Mouse (Mus musculus): ENCODE data around the gene Lrrc20. TPM values are rescaled to one million over a fixed set of nuclear protein-coding genes. Genes with fewer than 3 reads are reported as not detected.
"Not testable (repeated sequence)": the region's sequence is repeated elsewhere in the genome, so short reads cannot be mapped to it uniquely, and the experiment has no call there.

Gene Lrrc20
- polyA plus RNA-seq, 1 experiment from 2014 or later, result 5.8 TPM

DNA sequence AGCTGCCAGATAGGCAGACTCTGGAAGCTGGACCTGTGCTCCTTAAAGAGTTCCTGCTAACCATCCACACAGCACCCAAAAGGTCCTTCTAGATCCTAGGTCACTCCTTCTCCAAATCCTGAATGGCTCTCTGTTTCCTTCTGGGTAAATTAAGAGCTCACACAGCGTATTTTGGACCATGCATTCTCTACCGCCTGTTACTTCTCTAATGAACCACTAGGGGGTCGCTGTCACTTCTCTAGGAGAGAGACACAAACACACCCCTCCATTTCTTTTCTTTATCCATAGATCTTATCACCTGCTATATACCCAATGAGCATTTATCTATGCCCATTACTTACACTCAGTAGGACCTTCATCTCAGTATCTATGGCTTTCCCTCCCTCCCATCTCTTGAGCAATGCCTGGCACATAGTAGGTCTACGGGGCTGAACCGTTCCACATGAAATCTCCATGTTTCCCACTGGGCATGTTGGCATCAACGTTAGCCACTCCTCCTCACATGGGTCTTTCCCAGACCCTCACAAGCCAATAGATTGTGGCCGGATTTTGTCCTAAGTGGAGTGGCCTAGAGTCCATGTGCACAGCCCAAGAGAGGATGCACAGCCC, 111.7 kb downstream of the Lrrc20 start:
- no peak overlapping the region for H3K4me3 ChIP-seq (ENCODE audit: low read length)
- WGBS, result 80% methylated on average over 7 of the region's 7 CpGs
- 0 out of 2 replicates have a peak, but pooled peaks cover 2% of the 10 kb centered on the region for H3K4me1 ChIP-seq (ENCODE audit: control insufficient read depth, insufficient read depth, low read length)
- no peaks in the 10 kb centered on the region for H3K27me3 ChIP-seq (replicated peaks; ENCODE audit: control insufficient read depth, insufficient read depth, low read length)
- no peak overlapping the region for H3K9ac ChIP-seq (ENCODE audit: low read depth, low read length)
- H3K9me3 ChIP-seq (ENCODE audit: control insufficient read depth, low read length), result no peaks in the 10 kb centered on the region
- no peak overlapping the region for H3K4me2 ChIP-seq (ENCODE audit: low read depth, low read length)
- no peak for ATAC-seq
- no peak overlapping the region for H3K27ac ChIP-seq (ENCODE audit: low read length)
- no peaks in the 10 kb centered on the region for H3K36me3 ChIP-seq (ENCODE audit: control insufficient read depth, insufficient read depth, low read length)

- Histone ChIP-seq H3K36me3 (ENCODE audit: control insufficient read depth, insufficient read depth, low read length) (no peaks in the 10 kb centered on the region), H3K4me2 (ENCODE audit: low read depth, low read length) (no peak overlapping the region), H3K9me3 (ENCODE audit: control insufficient read depth, low read length) (no peaks in the 10 kb centered on the region), H3K27me3 (replicated peaks; ENCODE audit: control insufficient read depth, insufficient read depth, low read length) (peaks cover 9% of the 10 kb centered on the region), H3K4me1 (ENCODE audit: control insufficient read depth, insufficient read depth, low read length) (peaks cover 6% of the 10 kb centered on the region; the same call in 1 of the 2 replicates), H3K4me3 (ENCODE audit: low read length) (no peak overlapping the region), H3K9ac (ENCODE audit: low read depth, low read length) (no peak overlapping the region), H3K27ac (ENCODE audit: low read length) (no peak overlapping the region)
- no peak for ATAC-seq
- 62% methylated on average over 7 of the region's 7 CpGs for WGBS
Measured at GRCm38 (mm10) chr10:61597991-61598390, 122.4 kb downstream of the Lrrc20 start.

DNA sequence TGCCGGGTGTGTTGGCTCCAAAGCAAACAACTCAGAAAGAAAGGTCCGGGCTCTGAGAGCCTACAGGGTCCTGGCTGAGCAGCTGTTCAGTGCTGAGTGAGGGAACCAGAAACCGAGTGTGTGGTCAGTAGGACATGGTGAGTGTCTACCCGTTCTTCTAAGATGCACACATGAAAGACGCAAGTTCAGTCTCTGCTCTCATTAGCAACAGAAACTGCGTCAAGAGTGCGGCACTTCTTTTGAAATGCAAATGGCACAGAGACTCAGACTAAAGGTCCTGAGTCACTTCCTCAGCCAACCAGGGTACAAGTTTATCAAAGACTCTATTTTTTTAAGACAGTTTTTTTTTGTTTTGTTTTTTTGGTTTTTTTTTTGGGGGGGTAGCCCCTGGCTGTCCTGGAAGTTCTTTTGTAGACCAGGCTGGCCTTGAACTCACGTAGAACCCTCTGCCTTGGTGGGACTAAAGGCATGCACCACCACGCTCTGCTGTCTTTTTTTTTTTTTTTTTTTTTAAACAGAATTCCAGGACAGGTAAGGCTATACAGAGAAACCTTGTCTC, 124.0 kb downstream of the Lrrc20 start:
- peaks cover 6% of the 10 kb centered on the region; the same call in 1 of the 2 replicates for H3K4me1 ChIP-seq (ENCODE audit: control insufficient read depth, insufficient read depth, low read length)
- H3K9me3 ChIP-seq (ENCODE audit: control insufficient read depth, low read length), result no peaks in the 10 kb centered on the region
- no peak overlapping the region for H3K9ac ChIP-seq (ENCODE audit: low read depth, low read length)
- H3K27ac ChIP-seq (ENCODE audit: low read length), result no peak overlapping the region
- no peak overlapping the region for H3K4me3 ChIP-seq (ENCODE audit: low read length)
- WGBS, result 75% methylated on average over 9 of the region's 9 CpGs
- no peak for ATAC-seq
- H3K36me3 ChIP-seq (ENCODE audit: control insufficient read depth, insufficient read depth, low read length), result no peaks in the 10 kb centered on the region
- H3K4me2 ChIP-seq (ENCODE audit: low read depth, low read length), result no peak overlapping the region
- peaks cover 7% of the 10 kb centered on the region for H3K27me3 ChIP-seq (replicated peaks; ENCODE audit: control insufficient read depth, insufficient read depth, low read length)

- Histone ChIP-seq H3K4me1 (ENCODE audit: control insufficient read depth, insufficient read depth, low read length) (no peaks in the 10 kb centered on the region), H3K4me3 (ENCODE audit: low read length) (peak overlapping the region; percentile 14)
- ATAC-seq, result peak; percentile 53
Measured at GRCm38 (mm10) chr10:61602283-61603033, 126.9 kb downstream of the Lrrc20 start.

GRCm38 (mm10) chr10:61604376-61605065, 128.9 kb downstream of the Lrrc20 start:
- no peaks in the 10 kb centered on the region for H3K27me3 ChIP-seq (replicated peaks; ENCODE audit: control insufficient read depth, insufficient read depth, low read length)
- 75% methylated on average over 10 of the region's 10 CpGs for WGBS
- no peak overlapping the region for H3K27ac ChIP-seq (ENCODE audit: low read length)
- no peak overlapping the region for H3K9ac ChIP-seq (ENCODE audit: low read depth, low read length)
- H3K36me3 ChIP-seq (ENCODE audit: control insufficient read depth, insufficient read depth, low read length), result no peaks in the 10 kb centered on the region
- no peaks in the 10 kb centered on the region for H3K4me1 ChIP-seq (ENCODE audit: control insufficient read depth, insufficient read depth, low read length)
- H3K9me3 ChIP-seq (ENCODE audit: control insufficient read depth, low read length), result no peaks in the 10 kb centered on the region
- no peak for ATAC-seq
- H3K4me2 ChIP-seq (ENCODE audit: low read depth, low read length), result no peak overlapping the region
- H3K4me3 ChIP-seq (ENCODE audit: low read length), result no peak overlapping the region

More at GRCm38 (mm10) chr10:61602283-61603033, 126.9 kb downstream of the Lrrc20 start:
- H3K27ac ChIP-seq (ENCODE audit: low read length), result no peak overlapping the region
- no peaks in the 10 kb centered on the region for H3K27me3 ChIP-seq (replicated peaks; ENCODE audit: control insufficient read depth, insufficient read depth, low read length)
- H3K9me3 ChIP-seq (ENCODE audit: control insufficient read depth, low read length), result no peaks in the 10 kb centered on the region
- WGBS, result 14% methylated on average over 14 of the region's 14 CpGs
- H3K36me3 ChIP-seq (ENCODE audit: control insufficient read depth, insufficient read depth, low read length), result no peaks in the 10 kb centered on the region
- peak overlapping the region; percentile 39; the same call in 1 of the 2 replicates for H3K4me2 ChIP-seq (ENCODE audit: low read depth, low read length)
- H3K9ac ChIP-seq (ENCODE audit: low read depth, low read length), result no peak overlapping the region

DNA sequence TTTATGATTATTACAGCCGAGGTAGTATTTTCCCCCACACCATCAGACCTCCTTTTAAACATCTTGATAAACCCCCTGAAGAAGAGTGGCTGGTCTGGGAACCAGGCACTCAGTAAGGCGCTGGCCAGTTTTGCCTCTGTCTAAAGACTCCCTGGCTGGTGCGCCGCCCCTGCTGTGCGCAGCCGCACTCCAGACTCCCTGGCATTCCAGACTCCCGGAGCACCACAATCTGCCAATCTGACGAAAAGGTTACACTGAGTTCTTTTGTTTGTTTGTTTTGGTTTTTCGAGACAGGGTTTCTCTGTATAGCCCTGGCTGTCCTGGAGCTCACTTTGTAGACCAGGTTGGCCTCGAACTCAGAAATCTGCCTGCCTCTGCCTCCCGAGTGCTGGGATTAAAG, 129.8 kb downstream of the Lrrc20 start:
- not testable (repeated sequence) for H3K4me3 ChIP-seq (ENCODE audit: low read length); H3K4me1 ChIP-seq (ENCODE audit: control insufficient read depth, insufficient read depth, low read length); H3K9ac ChIP-seq (ENCODE audit: low read depth, low read length); H3K27me3 ChIP-seq (replicated peaks; ENCODE audit: control insufficient read depth, insufficient read depth, low read length); H3K36me3 ChIP-seq (ENCODE audit: control insufficient read depth, insufficient read depth, low read length); H3K9me3 ChIP-seq (ENCODE audit: control insufficient read depth, low read length); H3K27ac ChIP-seq (ENCODE audit: low read length); H3K4me2 ChIP-seq (ENCODE audit: low read depth, low read length)
- peak; percentile 14; the same call in 1 of the 2 replicates for ATAC-seq
- WGBS, result 66% methylated on average over 11 of the region's 11 CpGs

GRCm38 (mm10) chr10:61605851-61606250, 130.2 kb downstream of the Lrrc20 start:
- Histone ChIP-seq H3K36me3 (ENCODE audit: control insufficient read depth, insufficient read depth, low read length) (no peaks in the 10 kb centered on the region), H3K4me3 (ENCODE audit: low read length) (no peak overlapping the region), H3K27ac (ENCODE audit: low read length) (no peak overlapping the region), H3K27me3 (replicated peaks; ENCODE audit: control insufficient read depth, insufficient read depth, low read length) (no peaks in the 10 kb centered on the region), H3K9ac (ENCODE audit: low read depth, low read length) (no peak overlapping the region), H3K9me3 (ENCODE audit: control insufficient read depth, low read length) (no peaks in the 10 kb centered on the region), H3K4me1 (ENCODE audit: control insufficient read depth, insufficient read depth, low read length) (no peaks in the 10 kb centered on the region), H3K4me2 (ENCODE audit: low read depth, low read length) (no peak overlapping the region)
- peak; percentile 54; the same call in 1 of the 2 replicates for ATAC-seq
- WGBS, result 12% methylated on average over 8 of the region's 8 CpGs

DNA sequence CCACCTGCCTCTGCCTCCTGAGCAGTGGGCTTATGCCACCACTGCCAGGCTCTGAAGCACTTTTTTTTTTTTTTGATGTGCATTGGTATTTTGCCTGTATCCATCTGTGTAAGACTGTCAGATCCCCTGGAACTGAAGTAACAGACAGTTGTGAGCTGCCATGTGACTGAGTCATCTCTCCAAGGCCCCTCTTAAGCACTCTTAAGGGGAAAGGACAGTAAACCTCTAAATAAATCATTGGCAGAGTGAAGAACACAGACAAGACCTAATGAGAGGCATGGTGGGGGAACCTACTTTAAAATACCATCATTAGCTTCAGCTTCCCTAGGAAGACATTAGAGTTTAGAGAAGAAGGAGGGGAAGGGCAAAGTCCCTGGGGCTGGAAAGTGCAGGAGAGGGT, 132.6 kb downstream of the Lrrc20 start:
- no peak for ATAC-seq

GRCm38 (mm10) chr10:61610650-61611235, 135.1 kb downstream of the Lrrc20 start:
- H3K4me1 ChIP-seq (ENCODE audit: control insufficient read depth, insufficient read depth, low read length), result no peaks in the 10 kb centered on the region
- H3K36me3 ChIP-seq (ENCODE audit: control insufficient read depth, insufficient read depth, low read length), result no peaks in the 10 kb centered on the region
- H3K4me2 ChIP-seq (ENCODE audit: low read depth, low read length), result no peak overlapping the region
- WGBS, result 76% methylated on average over 8 of the region's 8 CpGs
- ATAC-seq, result peak; percentile 55; the same call in 1 of the 2 replicates
- H3K27me3 ChIP-seq (replicated peaks; ENCODE audit: control insufficient read depth, insufficient read depth, low read length), result no peaks in the 10 kb centered on the region
- H3K9me3 ChIP-seq (ENCODE audit: control insufficient read depth, low read length), result no peaks in the 10 kb centered on the region
- H3K27ac ChIP-seq (ENCODE audit: low read length), result no peak overlapping the region
- H3K9ac ChIP-seq (ENCODE audit: low read depth, low read length), result no peak overlapping the region
- no peak overlapping the region for H3K4me3 ChIP-seq (ENCODE audit: low read length)

More for the DNA sequence above, 132.6 kb downstream of the Lrrc20 start:
- H3K27me3 ChIP-seq (replicated peaks; ENCODE audit: control insufficient read depth, insufficient read depth, low read length), result no peaks in the 10 kb centered on the region
- no peaks in the 10 kb centered on the region for H3K9me3 ChIP-seq (ENCODE audit: control insufficient read depth, low read length)
- no peaks in the 10 kb centered on the region for H3K36me3 ChIP-seq (ENCODE audit: control insufficient read depth, insufficient read depth, low read length)
- no peaks in the 10 kb centered on the region for H3K4me1 ChIP-seq (ENCODE audit: control insufficient read depth, insufficient read depth, low read length)
- no peak overlapping the region for H3K4me3 ChIP-seq (ENCODE audit: low read length)
- H3K9ac ChIP-seq (ENCODE audit: low read depth, low read length), result no peak overlapping the region
- H3K27ac ChIP-seq (ENCODE audit: low read length), result no peak overlapping the region
- no peak overlapping the region for H3K4me2 ChIP-seq (ENCODE audit: low read depth, low read length)
